Mouse (Mus musculus) erythroblast, embryonic 14.5 days (primary cell): ENCODE results near the gene Hfe2.

ENCODE experiments used
- GATA1 ChIP-seq: IDR thresholded peaks from 2 replicates; pipeline ENCODE4 v1.6.1; 2012; ENCODE audit warnings: low read length, inconsistent platforms, mixed read lengths
- TAL1 ChIP-seq: IDR thresholded peaks from 3 replicates; pipeline ENCODE4 v1.6.1; 2012; ENCODE audit warnings: low read length, inconsistent platforms, mixed read lengths

DNA sequence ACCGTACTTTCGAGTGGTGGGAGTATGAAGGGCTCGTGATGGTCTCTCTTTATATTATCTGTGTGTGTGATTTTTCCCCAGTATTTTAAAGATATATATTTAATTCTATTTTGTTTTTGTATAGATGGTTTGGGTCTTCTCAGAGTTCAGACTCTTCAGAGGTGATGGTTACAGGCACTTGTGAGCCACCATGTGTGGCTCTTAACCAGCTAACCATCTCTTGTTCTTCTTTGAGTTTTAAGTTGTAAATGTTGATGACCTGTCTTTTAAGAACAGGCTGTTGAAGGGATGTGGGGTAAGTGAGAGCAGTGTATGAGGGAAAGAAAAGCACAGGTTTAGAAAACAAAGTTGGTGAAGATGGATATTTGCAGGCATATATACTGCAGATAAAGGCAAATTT is 30.1 kb upstream of the Hfe2 start:
- TF ChIP-seq GATA1: no peak
- no peak for TF ChIP-seq TAL1
